ENCODE assay signal across 9 mouse cellular contexts in the genomic region with DNA sequence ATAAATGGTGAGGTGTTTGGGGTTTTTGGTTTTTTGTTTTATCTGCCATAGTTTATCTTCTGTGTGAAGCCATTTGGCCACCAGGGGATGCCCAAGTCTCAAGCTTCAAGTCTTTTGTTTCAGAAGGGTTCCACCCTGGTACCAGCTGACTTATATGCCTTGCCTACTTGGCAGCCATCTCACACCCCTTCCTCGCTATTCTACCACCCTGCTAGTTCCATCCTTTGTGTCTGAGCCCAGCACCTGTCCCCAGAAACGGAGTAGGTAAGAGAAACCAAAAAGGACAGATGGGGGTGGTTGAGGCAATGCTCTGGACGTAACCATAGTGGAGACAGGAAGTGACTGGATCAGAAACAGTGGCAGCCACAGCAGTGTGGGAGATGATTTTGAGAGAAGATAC. TPM values are rescaled to one million over a fixed set of nuclear protein-coding genes. Genes with fewer than 3 reads are reported as not detected.
DNase-seq lines count a peak whose midpoint lies in the region; TF ChIP-seq lines count a peak whose summit lies in the region.
"Had no signal": no experiment of that assay in that cellular context is flagged by ENCODE, and none has a peak within 500 bp of the region (broad histone marks: within the 10 kb centered on the region; RNA-seq: fewer than 3 reads in every experiment).

No protein-coding gene starts in this region.

- H3K4me1 ChIP-seq in lung, adult 2 months (ENCODE audit: control insufficient read depth, insufficient read depth, low read length), result peaks cover 6% of the 10 kb centered on the region; the same call in 1 of the 2 replicates

- peak; percentile 30; the same call in 1 of the 2 replicates for TF ChIP-seq CTCF in lung, adult 2 months (IDR thresholded peaks at IDR 0.05; ENCODE audit: insufficient read depth, low read length)

- H3K4me3 ChIP-seq in lung, adult 2 months (replicated peaks; ENCODE audit: extremely low read depth, low read depth, low read length), result no peak overlapping the region

- WGBS in lung, adult 2 months, result 48% methylated on average over 3 of the region's 3 CpGs

- TF ChIP-seq POLR2A in lung, adult 2 months (IDR thresholded peaks at IDR 0.05; ENCODE audit: borderline replicate concordance, extremely low read depth, low read depth, low read length), result no peak

- peak; percentile 34 for DNase-seq in heart, postnatal 4 days
- no peak for DNase-seq in heart, adult 9 months (ENCODE audit: low spot score in 2 of 2)
- DNase-seq in CD4-positive helper T cell, adult 2 months (ENCODE audit: low read depth, low spot score), result peak; percentile 75
- DNase-seq in NIH3T3 (ENCODE audit: low read depth), result peak; percentile 71
- no peak for DNase-seq in lung, adult 2 months
- DNase-seq in testis, postnatal 10 days (ENCODE audit: low spot score), result peak; percentile 72
- DNase-seq in adrenal gland, postnatal 25 days, result no peak
- DNase-seq in ovary, adult 18-20 months (ENCODE audit: low spot score), result no peak

RNA-seq across cellular contexts. Expression of gene Tspan1, which starts 7.5 kb away (rescaled TPM):
- total RNA-seq in heart, postnatal 4 days (2021), result not detected
- polyA plus RNA-seq in lung, adult 2 months (2012; rRNA removed), result 60.8 and 93.7 TPM in 2 replicates
- total RNA-seq in adrenal gland, postnatal 25 days (2021), result not detected in 2 replicates

RNA-seq across cellular contexts. Expression of gene Lurap1, which starts 8.8 kb away (rescaled TPM):
- total RNA-seq in heart, postnatal 4 days (2021), result 1 to 10 TPM; 3.6 to 3.9 TPM
- polyA plus RNA-seq in lung, adult 2 months (2012; rRNA removed), result 3.7 and 5.7 TPM in 2 replicates
- total RNA-seq in adrenal gland, postnatal 25 days (2021), result 7.6 and 8.2 TPM in 2 replicates

RNA-seq across cellular contexts. Expression of gene 1700042G07Rik, which starts 13.3 kb away (rescaled TPM):
- not detected for total RNA-seq in heart, postnatal 4 days (2021)
- polyA plus RNA-seq in lung, adult 2 months (2012; rRNA removed), result not detected in 2 replicates
- total RNA-seq in adrenal gland, postnatal 25 days (2021), result not detected in 2 replicates
- polyA plus RNA-seq: large intestine, adult 2 months had no signal

RNA-seq across cellular contexts. Expression of gene Gm49337, which starts 13.3 kb away (rescaled TPM):
- total RNA-seq in heart, postnatal 4 days (2021), result under 1 TPM in 1 of 2 experiments, not detected in 1; 0.79 TPM
- polyA plus RNA-seq in lung, adult 2 months (2012; rRNA removed), result not detected in 2 replicates
- not detected in 2 replicates for total RNA-seq in adrenal gland, postnatal 25 days (2021)
- polyA plus RNA-seq: large intestine, adult 2 months had no signal

RNA-seq across cellular contexts. Expression of gene Pomgnt1, which starts 36.3 kb away (rescaled TPM):
- total RNA-seq in heart, postnatal 4 days (2021), result 10 to 100 TPM; 83.3 to 84.7 TPM
- polyA plus RNA-seq in lung, adult 2 months (2012; rRNA removed), result 37.3 and 46.4 TPM in 2 replicates
- 64.0 and 65.8 TPM in 2 replicates for total RNA-seq in adrenal gland, postnatal 25 days (2021)

Comparison
In these comparisons a context has a peak if more than half of its experiments do, and no peak if none do; other contexts are left out.
1. DNase-seq: peak in heart, postnatal 4 days (single experiment), CD4-positive helper T cell, adult 2 months (single experiment), NIH3T3 (single experiment) and testis, postnatal 10 days (single experiment); none in heart, adult 9 months (0 of 2), lung, adult 2 months (single experiment), adrenal gland, postnatal 25 days (single experiment) and ovary, adult 18-20 months (single experiment).